Mouse (Mus musculus) macrophage (primary cell): ENCODE results near the gene Medag. TPM values are rescaled to one million over a fixed set of nuclear protein-coding genes. Genes with fewer than 3 reads are reported as not detected.

ENCODE experiments used
- H3K27ac ChIP-seq: fragments of 350-480 bp; formaldehyde crosslinking; 2 replicates; pipeline ENCODE4 v1.9.0; 2021
- H3K36me3 ChIP-seq: fragments of 350-480 bp; formaldehyde crosslinking; 2 replicates; pipeline ENCODE4 v1.9.0; 2021; ENCODE audit errors: inconsistent target
- H3K4me3 ChIP-seq: fragments of 350-480 bp; formaldehyde crosslinking; 2 replicates; pipeline ENCODE4 v1.9.0; 2021; ENCODE audit errors: inconsistent target
- H3K79me2 ChIP-seq: fragments of 350-480 bp; formaldehyde crosslinking; 2 replicates; pipeline ENCODE4 v1.9.0; 2021; ENCODE audit errors: inconsistent target
- WGBS: methylation state at CpG from one replicate; pipeline ENCODE4 v1.1.7; 2026; ENCODE audit warnings: inconsistent platforms; ENCODE audit not compliant: missing documents; 5-methylcytosine and 5-hydroxymethylcytosine counted together
- polyA plus RNA-seq: library from polyadenylated mRNA; stranded (reverse); fragments of 250-400 nt; gene quantifications from 3 replicates; pipeline ENCODE4 v1.2.4, GENCODE M21; 2018; ENCODE audit warnings: inconsistent platforms

The Medag gene
- polyA plus RNA-seq, 1 experiment from 2014 or later: not detected

DNA sequence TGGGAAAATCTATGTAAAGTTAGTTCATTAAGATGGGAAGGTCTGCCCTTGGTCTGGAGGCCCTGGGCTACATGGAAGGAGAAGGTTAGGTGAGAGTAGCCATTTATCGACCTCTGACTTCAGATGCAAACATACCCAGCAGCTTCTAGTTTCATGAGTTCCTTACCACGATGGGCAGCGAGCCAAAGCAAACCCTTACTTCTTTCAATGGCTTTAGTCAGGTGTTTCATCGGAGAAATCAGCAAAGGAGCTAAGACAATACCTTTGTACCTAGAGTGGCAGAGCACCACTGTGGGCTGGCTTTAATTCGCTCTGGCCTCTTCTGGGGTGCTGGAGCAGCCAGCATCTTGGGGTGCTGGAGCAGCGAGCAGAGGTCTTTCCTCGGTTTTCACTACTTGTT is 22.1 kb downstream of the Medag start:
- Histone ChIP-seq H3K79me2 (no peaks in the 10 kb centered on the region), H3K4me3 (no peak overlapping the region), H3K27ac (no peak overlapping the region), H3K36me3 (no peaks in the 10 kb centered on the region)
- WGBS: 36% methylated on average over 7 of the region's 7 CpGs

DNA sequence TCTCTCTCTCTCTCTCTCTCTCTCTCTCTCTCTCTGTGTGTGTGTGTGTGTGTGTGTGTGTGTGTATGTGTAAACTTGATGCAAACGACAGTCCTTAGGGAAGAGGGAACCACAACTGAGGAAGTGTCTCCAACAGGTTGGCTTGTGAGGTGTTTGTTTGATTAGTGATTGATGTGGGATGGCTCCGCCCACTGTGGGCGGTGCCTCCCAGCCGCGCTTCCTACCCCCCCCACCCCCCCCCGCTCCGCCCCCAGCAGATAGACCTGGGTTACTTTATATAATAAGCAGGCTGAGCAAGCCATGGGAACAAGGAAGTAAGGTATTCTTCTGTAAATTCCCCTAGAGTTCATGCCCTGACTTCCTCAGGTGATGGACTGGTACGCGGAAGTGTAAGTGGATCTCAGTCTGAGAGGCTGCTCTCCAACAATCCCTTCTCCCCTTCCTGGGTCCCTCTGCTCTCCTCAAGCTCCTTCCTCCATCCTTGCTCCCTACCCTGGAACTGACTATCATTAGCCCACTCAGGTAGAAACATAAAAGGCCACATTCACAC is 22.7 kb downstream of the Medag start:
- WGBS: 29% methylated on average over 6 of the region's 9 CpGs
- Histone ChIP-seq H3K79me2 (no peaks in the 10 kb centered on the region), H3K27ac (no peak overlapping the region), H3K36me3 (no peaks in the 10 kb centered on the region), H3K4me3 (no peak overlapping the region)

DNA sequence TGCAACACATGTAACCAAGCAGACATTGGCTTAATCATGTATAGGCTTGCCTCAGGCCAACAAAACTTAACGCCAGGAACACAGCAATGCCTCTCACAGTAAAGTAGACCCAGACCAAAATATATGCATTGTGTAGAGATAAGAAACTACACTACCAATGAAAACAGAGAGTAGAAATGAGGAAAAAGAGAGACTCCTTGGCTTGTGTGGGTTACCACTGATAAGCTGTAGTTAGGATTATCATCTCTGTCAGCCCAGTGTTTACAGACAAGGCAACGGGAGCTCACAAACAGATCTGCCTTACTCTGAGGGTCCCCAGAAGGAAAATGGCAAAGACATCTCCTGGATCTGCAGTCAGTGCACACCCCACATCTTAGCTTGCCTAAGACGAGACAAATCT is 25.0 kb downstream of the Medag start:
- H3K36me3 ChIP-seq: no peaks in the 10 kb centered on the region
- 77% methylated on average over 3 of the region's 3 CpGs for WGBS
- no peaks in the 10 kb centered on the region for H3K79me2 ChIP-seq
- H3K4me3 ChIP-seq: no peak overlapping the region
- H3K27ac ChIP-seq: no peak overlapping the region

DNA sequence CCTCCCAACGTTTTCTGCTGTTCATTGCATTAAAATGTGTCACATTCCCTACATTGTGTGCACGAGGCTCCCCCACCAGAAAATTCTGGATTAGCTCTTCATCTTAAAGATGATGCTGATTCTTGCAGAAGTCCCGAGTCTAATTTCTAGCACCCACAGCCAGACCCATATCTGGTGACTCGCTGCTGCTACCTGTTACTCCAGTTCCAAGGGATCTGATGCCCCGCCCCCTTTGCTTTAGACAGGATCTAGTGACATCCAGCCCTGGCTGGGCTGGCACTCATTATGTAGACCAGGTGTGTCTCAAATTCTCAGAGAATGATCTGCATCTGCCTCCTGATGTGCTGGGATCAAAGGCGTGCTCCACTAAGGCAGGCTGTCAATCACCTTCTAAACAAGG is 25.6 kb downstream of the Medag start:
- Histone ChIP-seq H3K4me3 (no peak overlapping the region), H3K36me3 (no peaks in the 10 kb centered on the region), H3K79me2 (no peaks in the 10 kb centered on the region), H3K27ac (no peak overlapping the region)
- 88% methylated on average over 6 of the region's 6 CpGs for WGBS

DNA sequence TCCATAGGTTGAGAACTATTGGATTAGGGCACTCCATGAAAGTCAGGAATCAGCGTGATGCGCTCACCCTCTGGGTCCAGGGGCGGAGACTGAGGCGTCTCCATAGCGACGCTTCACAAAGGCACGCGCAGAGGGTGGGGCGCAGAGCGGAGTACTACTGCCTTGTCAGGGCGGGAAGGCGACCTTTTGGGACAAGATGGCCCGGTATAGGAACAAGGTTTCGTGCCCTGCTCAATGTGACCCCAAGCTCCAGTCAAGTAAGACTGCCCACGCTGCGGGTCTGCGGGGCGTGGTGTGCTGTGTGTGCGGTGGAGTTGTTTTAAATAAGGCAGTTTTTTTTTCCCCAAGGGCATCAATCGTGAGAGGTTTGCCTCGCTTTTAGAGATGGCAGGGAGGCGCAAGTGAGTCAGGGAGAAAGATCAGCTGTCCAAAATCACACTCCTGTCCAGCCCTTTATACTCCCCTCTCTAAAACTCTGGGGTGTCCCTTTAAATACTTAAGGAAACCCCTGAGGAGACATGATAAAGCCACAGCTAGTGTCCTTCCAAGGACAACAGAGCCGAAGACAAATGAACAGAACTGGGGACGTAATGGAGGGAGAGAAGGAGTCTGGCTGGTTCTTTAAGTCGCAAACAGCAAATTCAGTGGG is 28.1 kb downstream of the Medag start, which contains the start of gene Tex26:
Tex26 (plus strand) TSS at position 130 of the 649 bp plus-strand sequence.
- Histone ChIP-seq H3K27ac (no peak within 1 kb of the TSS), H3K79me2 (no peaks in the 10 kb centered on the region), H3K4me3 (no peak within 1 kb of the TSS), H3K36me3 (no peaks in the 10 kb centered on the region)
- 3% methylated on average over 25 of the region's 25 CpGs for WGBS

DNA sequence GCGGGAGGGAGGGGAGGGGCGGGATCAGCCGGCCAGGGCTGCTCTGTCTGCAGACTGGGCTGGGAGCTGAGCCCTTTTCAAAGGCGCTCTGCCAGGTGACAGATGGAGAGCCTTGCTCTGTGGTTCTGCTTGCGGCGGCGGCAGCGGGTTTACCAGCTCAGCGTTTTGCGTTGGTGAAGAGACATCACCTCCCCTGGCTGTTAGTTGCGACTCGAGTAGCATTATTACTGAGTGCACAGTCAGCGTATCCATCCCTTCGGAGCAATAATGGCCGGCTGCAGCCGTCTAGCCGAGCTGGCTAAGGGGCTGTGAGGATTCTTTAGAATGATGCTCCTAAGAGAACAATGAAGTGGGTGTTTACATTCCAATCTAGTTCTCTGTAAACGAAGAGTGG is 28.6 kb downstream of the Medag start:
- Histone ChIP-seq H3K79me2 (no peaks in the 10 kb centered on the region), H3K36me3 (no peaks in the 10 kb centered on the region), H3K4me3 (no peak overlapping the region), H3K27ac (no peak overlapping the region)
- 4% methylated on average over 18 of the region's 18 CpGs for whole genome bisulfite sequencing

DNA sequence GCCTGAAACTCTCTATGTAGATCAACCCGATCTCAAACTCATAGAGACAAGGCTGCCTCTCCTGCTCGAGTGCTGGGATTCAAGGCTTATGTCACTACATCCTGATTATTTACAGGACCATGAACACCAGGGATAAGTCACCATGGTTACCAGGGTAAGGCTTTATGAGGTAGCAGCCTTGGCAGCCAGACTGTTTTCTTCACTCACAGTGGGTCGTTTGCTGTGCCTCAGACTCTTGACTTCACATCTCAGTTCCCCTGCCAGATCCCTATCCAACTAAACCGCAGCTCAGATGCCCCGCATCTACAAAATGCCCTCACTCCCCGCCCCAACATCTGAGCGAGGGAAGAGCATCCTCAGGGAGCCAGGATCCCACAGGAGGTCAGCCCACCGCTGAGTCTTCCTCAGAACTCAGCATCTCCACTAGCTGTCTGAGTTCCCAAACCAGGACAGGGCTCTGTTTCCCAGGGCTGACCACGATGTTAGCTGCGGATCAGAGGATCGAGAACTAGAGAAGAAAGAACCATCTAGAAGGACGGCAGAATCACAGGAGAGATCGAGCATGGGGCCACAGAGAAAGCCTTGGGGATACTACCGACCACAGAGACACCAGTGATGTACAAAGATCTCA is 30.2 kb downstream of the Medag start:
- 91% methylated on average over 14 of the region's 14 CpGs for WGBS
- no peaks in the 10 kb centered on the region for H3K79me2 ChIP-seq

DNA sequence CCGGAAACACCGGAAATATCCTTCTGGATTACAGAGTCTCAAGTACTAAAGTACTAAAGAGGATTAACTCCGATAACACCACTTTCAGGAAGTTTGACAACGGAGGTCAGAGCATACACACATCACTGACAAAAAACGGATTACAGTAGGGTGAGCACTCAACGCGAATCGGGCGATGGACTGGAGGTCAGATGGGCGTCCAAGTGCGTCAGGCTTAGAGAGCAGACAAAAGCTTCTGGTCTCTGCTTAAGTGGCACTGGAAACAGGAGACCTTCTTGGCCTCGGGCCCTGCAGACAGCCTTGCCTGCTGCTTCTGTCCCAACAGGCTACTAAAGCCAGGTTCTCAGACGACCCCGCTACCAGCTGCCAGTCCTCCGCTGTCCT is 30.7 kb downstream of the Medag start:
- WGBS: 92% methylated on average over 15 of the region's 15 CpGs
- no peaks in the 10 kb centered on the region for H3K79me2 ChIP-seq
- H3K4me3 ChIP-seq: no peak overlapping the region
- H3K36me3 ChIP-seq: no peaks in the 10 kb centered on the region
- H3K27ac ChIP-seq: no peak overlapping the region

More for the DNA sequence above, 30.2 kb downstream of the Medag start:
- H3K4me3 ChIP-seq: no peak overlapping the region
- no peaks in the 10 kb centered on the region for H3K36me3 ChIP-seq
- no peak overlapping the region for H3K27ac ChIP-seq

DNA sequence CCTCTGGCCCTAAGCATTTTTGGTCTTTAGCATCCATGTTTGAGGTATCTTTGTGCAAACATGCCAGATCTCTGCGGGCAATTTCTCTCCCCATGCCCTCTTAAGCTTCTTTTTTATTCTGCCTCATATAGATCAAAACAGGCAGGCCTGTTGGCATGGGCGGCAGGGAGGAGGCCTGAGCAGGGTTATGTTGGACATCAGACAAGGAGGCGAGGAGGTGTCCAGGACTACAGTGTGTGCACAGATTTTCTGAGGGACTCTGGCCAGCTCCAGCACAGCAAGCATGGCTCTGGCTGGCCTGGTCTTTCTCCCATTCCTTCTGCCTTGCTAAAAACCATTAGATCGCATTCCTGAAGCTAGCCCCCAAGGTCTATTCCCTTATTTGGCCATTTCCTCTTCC is 32.9 kb downstream of the Medag start:
- H3K4me3 ChIP-seq: no peak overlapping the region
- WGBS: 96% methylated on average over 4 of the region's 4 CpGs
- no peak overlapping the region for H3K27ac ChIP-seq
- H3K79me2 ChIP-seq: no peaks in the 10 kb centered on the region
- no peaks in the 10 kb centered on the region for H3K36me3 ChIP-seq

DNA sequence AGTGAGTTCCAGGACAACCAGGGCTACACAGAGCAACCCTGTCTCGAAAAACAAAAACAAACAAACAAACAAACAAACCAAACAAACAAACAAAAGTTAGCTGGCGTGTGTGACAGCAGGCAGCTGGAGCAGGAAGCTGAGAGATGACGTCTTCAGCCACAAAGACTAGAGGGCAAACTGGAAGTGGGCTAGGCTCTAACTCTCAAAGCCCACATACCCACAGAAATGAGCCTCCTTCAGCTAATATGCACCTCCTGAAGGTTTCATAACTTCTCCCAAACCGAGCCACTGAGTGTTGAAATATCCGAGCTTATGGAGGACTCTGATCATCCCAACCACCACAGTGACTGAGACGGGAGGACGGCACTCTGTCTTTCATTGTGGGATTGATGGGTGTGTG is 34.9 kb downstream of the Medag start:
- Histone ChIP-seq H3K4me3 (no peak overlapping the region), H3K36me3 (no peaks in the 10 kb centered on the region), H3K27ac (no peak overlapping the region), H3K79me2 (no peaks in the 10 kb centered on the region)
- WGBS: 28% methylated on average over 7 of the region's 7 CpGs

DNA sequence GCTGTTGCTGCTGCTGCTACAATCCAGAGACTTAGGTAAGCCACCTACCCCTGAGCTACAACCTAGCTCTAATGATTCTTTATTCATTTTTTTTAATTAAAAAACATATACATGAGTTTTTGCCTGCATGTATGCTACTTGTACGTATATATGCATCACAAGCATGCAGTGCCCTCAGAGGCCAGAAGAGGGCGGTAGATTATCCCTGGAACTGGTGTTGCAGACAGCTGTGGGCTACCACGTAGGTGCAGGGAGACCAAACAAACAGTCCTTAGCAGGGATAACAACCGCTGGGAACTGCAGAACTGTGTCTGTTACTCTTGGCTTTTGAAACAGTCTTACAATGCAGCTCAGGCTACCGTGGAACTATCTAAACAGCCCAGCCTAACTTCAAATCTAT is 36.2 kb downstream of the Medag start:
- Histone ChIP-seq H3K79me2 (no peaks in the 10 kb centered on the region), H3K4me3 (no peak overlapping the region), H3K27ac (no peak overlapping the region), H3K36me3 (no peaks in the 10 kb centered on the region)
- WGBS: 95% methylated on average over 5 of the region's 5 CpGs

DNA sequence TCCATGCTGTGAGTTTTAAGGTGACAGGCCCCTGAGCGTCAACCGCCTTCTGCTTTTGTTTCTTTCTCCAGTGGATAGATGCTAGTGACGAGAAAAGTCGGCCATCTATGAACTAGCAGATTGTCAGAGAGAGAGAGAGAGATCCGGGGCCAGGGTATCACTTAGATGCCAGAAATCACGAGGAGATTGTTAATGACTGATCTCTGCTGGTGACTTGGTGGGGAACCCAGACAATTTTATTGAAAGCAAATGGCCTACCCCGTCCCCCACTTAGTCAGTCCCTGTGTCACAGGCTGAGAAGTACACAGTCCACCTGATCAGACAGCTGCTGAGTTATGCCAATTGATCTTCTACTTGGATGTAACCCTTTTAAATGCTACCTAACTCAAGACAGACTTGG is 37.9 kb downstream of the Medag start:
- H3K79me2 ChIP-seq: no peaks in the 10 kb centered on the region

DNA sequence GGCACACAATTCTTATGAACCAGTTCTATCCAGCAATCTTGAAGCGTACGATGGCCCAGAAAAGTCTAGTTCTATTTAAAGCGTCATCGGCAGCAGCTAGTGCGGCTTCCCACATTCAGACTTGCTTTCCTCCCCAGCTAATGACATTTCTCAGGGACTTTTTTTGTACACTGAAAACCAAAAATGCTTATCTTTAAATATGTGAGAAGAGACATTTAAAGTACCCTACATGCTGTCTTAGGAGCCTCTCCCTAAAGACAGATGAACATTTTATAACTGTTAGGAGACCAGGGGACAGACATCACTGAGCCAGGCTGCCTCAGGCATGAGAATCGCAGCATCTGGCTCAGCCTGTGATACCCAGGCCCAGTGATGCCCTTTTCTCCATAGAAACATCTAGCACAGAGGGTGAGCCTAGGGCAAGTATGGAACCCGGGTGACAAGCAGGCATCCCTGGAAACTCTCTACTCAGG is 39.7 kb downstream of the Medag start:
- WGBS: 83% methylated on average over 7 of the region's 7 CpGs
- Histone ChIP-seq H3K27ac (no peak overlapping the region), H3K4me3 (no peak overlapping the region), H3K79me2 (no peaks in the 10 kb centered on the region), H3K36me3 (no peaks in the 10 kb centered on the region)

More for the DNA sequence above, 37.9 kb downstream of the Medag start:
- Histone ChIP-seq H3K27ac (no peak overlapping the region), H3K4me3 (no peak overlapping the region), H3K36me3 (no peaks in the 10 kb centered on the region)
- WGBS: 94% methylated on average over 7 of the region's 7 CpGs

DNA sequence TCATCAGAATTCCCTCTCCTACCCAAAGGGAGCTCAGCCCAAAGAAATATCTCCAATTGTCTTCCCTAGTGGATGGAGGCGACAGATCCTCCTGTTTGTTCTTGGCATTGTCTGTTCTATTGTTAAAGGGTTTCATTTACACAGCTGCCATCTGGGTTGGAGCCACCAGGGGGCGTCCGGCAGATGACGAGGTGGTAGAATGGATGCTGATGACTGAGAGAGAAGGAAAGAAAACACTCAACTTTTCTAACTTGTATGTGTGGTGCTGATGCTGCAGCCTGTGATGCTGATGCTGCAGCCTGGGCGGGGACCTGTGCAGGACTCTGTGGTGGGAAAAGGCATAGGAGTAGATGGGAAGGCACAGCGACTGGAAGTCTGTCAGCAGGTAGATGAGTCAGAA is 42.7 kb downstream of the Medag start:
- Histone ChIP-seq H3K4me3 (no peak overlapping the region), H3K79me2 (no peaks in the 10 kb centered on the region), H3K36me3 (no peaks in the 10 kb centered on the region), H3K27ac (no peak overlapping the region)
- 35% methylated on average over 6 of the region's 6 CpGs for WGBS

DNA sequence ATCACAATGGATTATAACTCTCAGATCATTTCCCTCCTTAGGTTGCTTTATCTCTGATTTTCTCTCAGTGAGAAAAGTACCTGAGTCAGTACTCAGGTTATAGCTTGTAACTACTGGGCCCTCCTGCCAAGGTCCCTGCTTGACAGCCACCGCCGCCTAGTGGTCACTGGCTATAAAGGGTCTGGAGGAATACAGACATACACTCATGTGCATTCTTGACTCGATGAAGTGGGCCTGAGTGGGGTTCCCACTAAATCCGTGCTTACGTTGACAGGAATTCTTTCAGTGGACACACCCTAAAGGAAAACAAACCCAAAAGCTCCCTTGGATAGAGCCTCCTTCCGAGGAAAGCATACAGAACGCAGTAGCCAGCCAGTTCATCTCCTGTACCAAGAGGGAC is 45.0 kb downstream of the Medag start:
- H3K36me3 ChIP-seq: no peaks in the 10 kb centered on the region
- WGBS: 94% methylated on average over 7 of the region's 7 CpGs
- H3K4me3 ChIP-seq: no peak overlapping the region
- no peak overlapping the region for H3K27ac ChIP-seq
- no peaks in the 10 kb centered on the region for H3K79me2 ChIP-seq
